Mouse (Mus musculus) kidney, adult 2 months (tissue): ENCODE data around the gene Srsf10.

Source experiments
- CTCF ChIP-seq: fragments of 200-500 bp; conservative IDR thresholded peaks from 2 replicates; pipeline ENCODE4 v1.5.1; 2011; ENCODE audit warnings: low read depth, mild to moderate bottlenecking, control low read depth, low read length, moderate library complexity, mixed read lengths; ENCODE audit not compliant: insufficient read depth, insufficient read length
- POLR2A ChIP-seq: fragments of 200-500 bp; IDR thresholded peaks from one replicate; pipeline ENCODE4 v1.6.1; 2011; ENCODE audit warnings: low read depth, low read length, control low read depth

DNA sequence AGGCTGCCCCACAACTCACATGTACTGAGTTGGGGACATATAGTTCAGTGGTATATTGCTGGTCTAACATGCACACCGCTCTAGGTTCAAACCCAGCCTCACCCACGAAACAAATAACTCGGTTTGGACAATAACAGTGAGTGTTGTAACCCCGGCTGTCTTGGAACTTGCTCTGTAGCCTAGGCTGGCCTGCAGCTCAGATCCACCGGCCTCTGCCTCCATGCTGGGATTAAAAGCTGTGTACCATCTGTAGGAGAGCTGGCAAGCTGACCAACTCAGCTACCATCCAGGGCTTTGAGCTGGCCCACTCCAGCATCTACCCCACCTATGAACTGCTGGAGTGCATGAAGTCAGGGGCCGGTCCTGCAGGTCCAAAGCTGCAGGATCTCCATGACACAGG, 24.5 kb downstream of the Srsf10 start:
- no peak for TF ChIP-seq POLR2A
- no peak for TF ChIP-seq CTCF
